Mouse (Mus musculus) liver, embryonic 14.5 days (tissue): ENCODE data around the gene Armh2.

Experiments used
- CTCF ChIP-seq: IDR thresholded peaks from 2 replicates; pipeline ENCODE4 v1.5.1; 2016; ENCODE audit warnings: antibody characterized with exemption, low read depth, control low read depth
- EP300 ChIP-seq: IDR thresholded peaks from 2 replicates; pipeline ENCODE4 v1.6.1; 2016; ENCODE audit warnings: antibody characterized with exemption, low read depth

GRCm38 (mm10) chr13:24712581-24713130 lies 28.4 kb upstream of the Armh2 start:
- TF ChIP-seq CTCF = no peak
- no peak for TF ChIP-seq EP300
